Mouse (Mus musculus): ENCODE results near the gene Asb6.

Asb6 gene

DNA sequence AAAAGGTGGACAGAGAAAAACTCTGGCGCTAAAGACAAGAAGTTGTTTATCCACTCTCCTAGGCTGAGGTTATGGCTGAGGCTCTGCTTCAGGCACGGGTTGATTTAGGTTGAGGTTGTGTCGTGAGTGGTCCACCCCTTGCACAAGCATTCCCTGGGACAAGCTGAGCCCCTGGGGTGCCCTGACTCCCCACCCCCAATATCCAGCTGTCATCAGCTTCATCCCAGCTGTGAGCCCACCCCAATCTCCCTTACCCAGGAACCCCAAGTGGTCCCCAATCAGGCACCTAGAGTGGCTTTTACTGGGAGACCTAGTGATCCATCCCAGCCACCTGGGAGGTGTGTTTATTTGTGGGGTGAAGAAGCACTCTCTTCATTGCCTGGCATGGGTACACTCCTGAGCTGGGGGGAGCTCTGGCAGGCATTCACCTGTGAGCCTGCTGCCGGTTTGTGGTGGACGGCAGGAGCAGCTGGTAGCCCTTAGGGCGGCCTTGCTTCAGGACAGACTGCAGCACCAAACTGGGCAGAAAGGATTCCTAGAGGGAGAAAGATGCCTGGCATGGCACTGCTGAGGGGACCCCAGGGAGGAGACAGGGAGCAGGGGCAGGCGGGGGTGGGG lies 34.8 kb downstream of the Asb6 start:
- no peak for DNase-seq

GRCm38 (mm10) chr2:30794179-30795108 lies 35.7 kb downstream of the Asb6 start:
- peak; percentile 89 for DNase-seq

DNA sequence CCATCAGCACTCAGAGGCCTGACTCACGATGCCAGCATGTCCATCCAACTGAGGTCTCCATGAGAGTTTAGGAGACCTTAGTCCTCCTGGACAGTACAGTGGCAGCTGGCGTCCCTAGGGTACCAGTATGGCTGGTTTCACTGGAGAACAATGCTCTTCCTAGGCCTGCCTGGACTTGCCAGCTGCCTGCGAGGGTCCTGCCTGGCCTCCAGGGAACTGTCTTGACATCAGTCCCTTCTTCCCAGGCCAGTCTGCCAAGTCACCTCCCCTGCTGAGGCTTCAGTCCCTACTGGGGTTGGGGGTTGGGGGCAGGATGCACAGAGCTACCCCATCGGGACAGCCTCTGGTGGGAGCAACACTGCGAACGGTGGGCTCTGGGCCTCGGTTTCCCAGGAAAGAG lies 38.1 kb downstream of the Asb6 start:
- DNase-seq = no peak

DNA sequence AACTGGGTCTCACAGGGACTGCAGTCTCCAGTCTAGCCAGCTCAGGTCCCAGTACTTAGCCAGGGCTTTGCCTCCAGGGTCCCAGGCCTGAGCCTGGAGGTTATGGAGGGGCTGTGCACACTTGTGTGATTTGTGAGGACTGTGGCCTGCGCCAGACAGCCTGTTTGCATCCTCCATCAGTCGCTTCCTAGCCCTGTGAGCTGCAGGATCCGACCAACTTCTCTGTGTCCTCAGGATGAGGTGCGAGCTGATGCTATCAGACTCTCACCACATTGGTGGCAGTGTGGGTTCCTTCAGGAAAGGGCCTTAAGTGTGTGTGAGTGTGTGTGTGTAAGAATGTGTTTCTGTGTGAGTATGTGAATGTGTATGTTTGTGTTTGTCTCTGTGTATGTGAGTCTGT lies 42.7 kb downstream of the Asb6 start:
- no peak for DNase-seq

DNA sequence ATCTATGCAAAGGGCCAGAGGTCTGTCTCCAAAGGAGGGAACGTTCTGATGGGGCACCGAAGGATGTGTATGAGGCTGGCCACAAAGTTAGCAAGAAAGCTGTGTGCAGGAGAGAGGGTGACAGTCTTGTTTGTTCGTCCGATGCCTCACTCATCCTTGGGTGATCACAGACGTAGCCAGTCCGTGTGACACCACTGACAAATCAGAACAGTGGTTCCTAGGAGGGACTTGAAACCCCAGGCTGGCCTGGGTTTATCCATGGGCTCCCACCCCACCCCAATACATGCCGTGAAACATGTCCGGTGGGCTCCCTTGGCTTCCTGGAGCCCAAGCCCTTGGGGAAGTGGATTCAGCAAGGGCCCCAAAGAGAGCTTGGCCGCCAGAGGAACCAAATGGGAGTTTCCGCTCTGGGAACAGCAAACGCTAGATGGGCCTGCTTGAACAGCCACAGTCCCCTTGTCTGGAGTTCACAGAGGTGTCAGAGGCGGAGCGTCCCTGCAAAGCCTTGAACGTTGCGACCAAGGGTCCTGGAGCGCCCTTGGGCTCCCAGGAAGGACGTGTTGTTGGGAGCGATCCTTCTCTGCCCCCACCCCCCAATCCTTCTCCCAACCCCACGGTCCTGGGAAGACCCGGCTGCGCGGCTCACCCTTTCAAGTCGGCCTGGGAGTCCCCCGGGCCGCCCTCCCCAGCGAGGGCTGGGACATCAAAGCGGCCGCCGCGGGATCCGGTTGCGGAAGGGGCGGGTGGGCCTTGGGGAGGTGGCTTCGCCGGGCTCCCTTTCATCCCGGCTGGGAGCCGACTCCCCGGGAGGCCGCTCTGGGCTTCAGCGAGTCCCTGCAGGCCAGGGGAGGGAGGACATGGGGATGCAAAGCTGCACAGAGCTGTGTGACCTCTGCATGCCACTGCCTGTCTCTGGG lies 45.8 kb downstream of the Asb6 start:
- no peak for DNase-seq

DNA sequence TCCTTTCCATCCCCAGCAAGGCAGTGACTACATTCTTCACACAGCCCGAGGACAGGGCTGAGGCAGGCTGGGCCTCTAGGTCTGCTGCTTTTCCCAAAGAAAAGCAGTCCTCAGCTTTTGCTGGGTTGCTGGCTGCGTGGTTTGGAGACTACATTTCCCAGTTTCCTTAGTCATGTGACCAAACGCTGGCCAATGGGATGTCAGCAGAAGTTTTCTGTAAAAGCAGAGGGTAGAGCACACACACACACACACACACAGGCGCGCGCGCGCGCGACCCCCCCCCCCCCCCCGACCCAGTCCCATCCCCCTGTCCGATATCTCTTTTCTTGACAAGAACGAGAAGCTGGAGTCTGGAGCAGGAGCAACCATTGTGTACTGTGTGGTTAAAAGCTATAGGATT lies 46.8 kb downstream of the Asb6 start:
- peak; percentile 78 for DNase-seq

- no peak for DNase-seq
These were observed 47.5 kb downstream of the Asb6 start for GRCm38 (mm10) chr2:30782312-30783290.

- DNase-seq = no peak
These were observed 50.9 kb downstream of the Asb6 start for GRCm38 (mm10) chr2:30779241-30779640.

DNA sequence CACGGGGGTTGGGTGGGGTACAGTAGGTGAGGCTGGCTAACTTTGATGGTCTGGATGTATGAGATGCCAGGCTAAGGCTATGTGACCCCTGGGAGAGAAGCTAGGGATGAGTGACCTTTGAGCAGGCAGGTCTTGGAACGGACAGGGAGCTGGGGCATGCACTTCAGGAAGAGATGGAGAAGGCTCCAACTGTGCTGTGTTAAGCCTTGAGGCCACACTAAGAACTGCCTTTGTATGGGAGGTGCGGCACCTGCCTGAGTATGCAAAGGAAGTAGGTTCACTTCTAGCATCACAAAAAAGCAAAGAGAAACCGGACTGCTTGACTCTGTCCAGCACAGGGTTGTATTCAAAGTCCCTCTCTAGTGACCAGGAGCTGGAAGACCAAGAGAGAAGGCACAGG lies 51.9 kb downstream of the Asb6 start:
- DNase-seq = no peak

DNA sequence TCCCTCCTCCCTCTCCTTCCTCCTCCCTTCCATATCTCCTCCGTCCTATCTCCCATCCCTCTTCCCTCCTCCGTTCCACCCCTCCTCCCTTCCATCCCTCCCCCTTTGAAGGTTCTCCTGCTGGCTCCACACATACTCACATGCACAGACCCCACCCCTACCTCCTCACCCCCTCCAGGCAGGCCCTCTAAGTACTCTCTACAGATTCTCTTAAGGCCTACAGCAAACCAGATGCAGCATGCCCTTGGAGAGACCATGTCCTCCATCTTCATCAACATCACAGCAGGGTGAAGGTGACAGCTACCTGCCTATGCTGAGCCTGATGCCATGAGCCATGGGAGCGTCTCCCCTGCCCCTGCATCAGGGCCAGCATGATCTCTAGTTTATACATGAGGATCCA lies 52.9 kb downstream of the Asb6 start:
- DNase-seq = no peak

GRCm38 (mm10) chr2:30775955-30776354 lies 54.2 kb downstream of the Asb6 start:
- DNase-seq = no peak

DNA sequence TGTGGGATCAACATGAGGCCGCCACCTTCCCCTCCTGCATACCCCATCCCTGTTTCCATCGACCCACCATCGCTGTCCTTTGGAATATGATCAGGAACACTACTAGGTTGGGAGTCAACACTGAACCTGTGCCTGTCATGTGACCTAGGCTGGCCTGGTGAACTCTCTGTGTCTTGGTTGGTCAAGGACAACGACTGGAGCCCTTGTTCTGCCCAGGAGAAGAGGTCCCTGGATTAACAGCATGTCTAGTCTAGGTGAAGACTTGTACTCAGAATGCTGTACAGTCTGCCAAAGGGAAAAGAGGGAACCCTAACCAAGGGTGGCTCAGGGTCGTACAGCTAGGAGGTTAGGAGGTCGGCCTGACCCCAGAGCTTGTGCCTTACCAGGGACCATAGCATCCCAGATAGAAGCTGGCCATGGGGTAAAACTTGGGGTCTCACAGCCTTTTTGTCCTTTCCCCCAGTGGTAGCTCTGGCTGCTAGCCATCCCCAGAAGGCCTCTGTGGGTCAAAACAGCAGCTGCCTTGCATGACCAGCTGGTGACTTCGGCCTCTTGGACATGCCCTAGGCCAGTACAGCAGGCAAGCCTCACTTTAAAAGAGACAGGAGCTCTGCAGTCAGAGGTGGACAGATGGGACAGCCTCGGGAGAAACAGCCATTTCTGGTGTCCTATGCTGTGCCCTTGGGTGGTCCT lies 56.7 kb downstream of the Asb6 start:
- no peak for DNase-seq
